Mouse (Mus musculus): ENCODE measurements at regions not wholly inside any gene's neighbourhood (a gene's known extent, or its start where the extent isn't known, plus 50 kb on each side); places are given as distances from the start of the nearest gene placed in this dataset.

DNA sequence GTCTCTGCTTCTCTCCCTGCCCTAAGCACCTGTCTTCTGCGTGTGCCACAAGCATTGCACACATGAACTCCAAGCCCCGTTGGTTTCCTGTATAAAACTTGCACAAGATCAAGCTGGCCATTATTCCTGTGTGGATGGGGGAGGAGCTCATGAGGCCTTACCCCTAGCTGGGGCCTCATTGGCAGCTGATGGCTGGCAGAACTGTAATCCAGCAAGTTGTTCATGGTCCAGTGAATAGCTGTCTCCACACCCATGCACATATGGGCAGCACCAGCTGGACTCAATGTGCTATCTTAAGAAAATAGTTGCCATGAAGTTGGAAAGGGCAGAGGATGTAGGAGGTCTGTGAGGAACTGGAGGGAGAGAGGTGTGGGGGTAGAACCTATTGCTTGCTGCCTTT lies 288.3 kb upstream of the Igfbp3 start:
- H3K9me3 ChIP-seq (replicated peaks; ENCODE audit: control insufficient read depth, low read length, poor library complexity, severe bottlenecking), result no peaks in the 10 kb centered on the region
- WGBS, result 61% methylated on average over 2 of the region's 2 CpGs
- no peak overlapping the region for H3K9ac ChIP-seq (ENCODE audit: low read depth, low read length)
- H3K4me2 ChIP-seq (ENCODE audit: low read length), result no peak overlapping the region
- no peaks in the 10 kb centered on the region for H3K27me3 ChIP-seq (ENCODE audit: control insufficient read depth, insufficient read depth, low read depth, low read length)
- no peaks in the 10 kb centered on the region for H3K36me3 ChIP-seq (ENCODE audit: control insufficient read depth, insufficient read depth, low read length)
- H3K4me3 ChIP-seq (ENCODE audit: low read depth, low read length), result no peak overlapping the region
- no peak for ATAC-seq
- no peak overlapping the region for H3K27ac ChIP-seq (ENCODE audit: low read length)
- no peaks in the 10 kb centered on the region for H3K4me1 ChIP-seq (ENCODE audit: control insufficient read depth, insufficient read depth, low read length)

DNA sequence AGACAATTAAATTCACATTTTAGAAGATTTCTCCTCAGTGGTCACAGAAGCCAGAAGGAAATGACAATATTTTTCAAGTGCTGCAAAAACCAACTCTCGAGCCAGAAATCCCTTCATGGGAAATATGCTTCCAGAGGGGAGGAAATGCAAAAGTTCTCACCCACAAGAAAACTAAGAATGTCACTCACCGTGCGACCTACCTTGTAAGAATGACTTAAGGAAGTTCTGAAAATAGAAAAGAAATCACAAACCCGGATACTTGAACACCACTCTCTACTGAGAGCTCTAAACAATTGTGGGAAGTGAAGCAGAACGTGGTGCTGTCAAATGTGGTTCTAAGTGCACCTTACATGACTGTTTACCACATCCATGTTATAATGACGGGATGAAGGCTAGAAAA lies 284.1 kb upstream of the Igfbp3 start:
- no peak overlapping the region for H3K4me3 ChIP-seq (ENCODE audit: low read depth, low read length)
- 81% methylated on average over 6 of the region's 6 CpGs for WGBS

DNA sequence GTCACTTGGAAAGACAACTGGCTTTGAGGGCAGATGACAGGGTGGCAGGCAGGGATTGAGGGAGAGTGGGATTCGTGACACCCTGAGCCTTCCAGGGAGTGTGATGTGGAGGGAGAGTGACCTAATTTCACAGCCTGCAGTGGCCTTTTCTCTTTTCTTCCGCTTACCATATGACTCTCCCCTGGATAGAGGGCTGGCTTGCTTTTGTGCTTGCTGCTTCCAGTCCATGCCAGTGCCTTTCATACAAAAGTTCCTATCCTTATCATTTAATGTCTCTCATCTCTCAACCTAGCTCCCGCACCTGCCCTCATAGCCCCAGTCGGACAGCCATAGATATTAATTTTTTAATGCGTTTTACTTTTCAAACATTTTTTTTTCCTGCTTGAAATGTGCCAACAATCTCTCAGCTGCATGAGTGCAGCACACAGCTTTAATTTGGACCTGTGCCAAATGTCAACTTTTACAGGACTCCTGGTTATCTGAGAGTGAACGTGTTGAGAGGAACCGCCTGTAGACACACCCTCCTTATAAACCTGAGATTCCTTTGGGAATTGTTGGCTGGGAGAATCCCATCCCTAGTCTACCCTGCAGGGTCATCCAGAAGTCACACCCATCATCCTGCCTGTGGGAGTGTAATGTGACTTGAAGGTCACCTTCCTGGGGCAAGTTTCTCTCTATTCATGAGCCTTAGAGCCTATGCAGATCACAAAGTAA lies 260.3 kb upstream of the Igfbp3 start:
- Histone ChIP-seq H3K4me2 (ENCODE audit: low read length) (no peak overlapping the region), H3K36me3 (ENCODE audit: control insufficient read depth, insufficient read depth, low read length) (no peaks in the 10 kb centered on the region), H3K9ac (ENCODE audit: low read depth, low read length) (no peak overlapping the region), H3K4me1 (ENCODE audit: control insufficient read depth, insufficient read depth, low read length) (no peaks in the 10 kb centered on the region), H3K27ac (ENCODE audit: low read length) (no peak overlapping the region), H3K27me3 (ENCODE audit: control insufficient read depth, insufficient read depth, low read depth, low read length) (no peaks in the 10 kb centered on the region), H3K4me3 (ENCODE audit: low read depth, low read length) (no peak overlapping the region), H3K9me3 (replicated peaks; ENCODE audit: control insufficient read depth, low read length, poor library complexity, severe bottlenecking) (no peaks in the 10 kb centered on the region)
- ATAC-seq, result no peak
- WGBS, result 90% methylated on average over 7 of the region's 7 CpGs

More for the DNA sequence above, 284.1 kb upstream of the Igfbp3 start:
- Histone ChIP-seq H3K4me1 (ENCODE audit: control insufficient read depth, insufficient read depth, low read length) (no peaks in the 10 kb centered on the region), H3K9ac (ENCODE audit: low read depth, low read length) (no peak overlapping the region), H3K36me3 (ENCODE audit: control insufficient read depth, insufficient read depth, low read length) (no peaks in the 10 kb centered on the region), H3K27ac (ENCODE audit: low read length) (no peak overlapping the region), H3K4me2 (ENCODE audit: low read length) (no peak overlapping the region), H3K27me3 (ENCODE audit: control insufficient read depth, insufficient read depth, low read depth, low read length) (no peaks in the 10 kb centered on the region), H3K9me3 (replicated peaks; ENCODE audit: control insufficient read depth, low read length, poor library complexity, severe bottlenecking) (no peaks in the 10 kb centered on the region)
- ATAC-seq, result no peak

GRCm38 (mm10) chr11:7465522-7465921 lies 251.8 kb upstream of the Igfbp3 start:
- no peak overlapping the region for H3K27ac ChIP-seq (ENCODE audit: low read length)
- no peak for ATAC-seq
- H3K9ac ChIP-seq (ENCODE audit: low read depth, low read length), result no peak overlapping the region
- no peaks in the 10 kb centered on the region for H3K4me1 ChIP-seq (ENCODE audit: control insufficient read depth, insufficient read depth, low read length)
- 59% methylated on average over 1 of the region's 1 CpGs for WGBS
- H3K27me3 ChIP-seq (ENCODE audit: control insufficient read depth, insufficient read depth, low read depth, low read length), result no peaks in the 10 kb centered on the region
- H3K9me3 ChIP-seq (replicated peaks; ENCODE audit: control insufficient read depth, low read length, poor library complexity, severe bottlenecking), result no peaks in the 10 kb centered on the region
- no peaks in the 10 kb centered on the region for H3K36me3 ChIP-seq (ENCODE audit: control insufficient read depth, insufficient read depth, low read length)
- H3K4me3 ChIP-seq (ENCODE audit: low read depth, low read length), result no peak overlapping the region
- H3K4me2 ChIP-seq (ENCODE audit: low read length), result no peak overlapping the region

DNA sequence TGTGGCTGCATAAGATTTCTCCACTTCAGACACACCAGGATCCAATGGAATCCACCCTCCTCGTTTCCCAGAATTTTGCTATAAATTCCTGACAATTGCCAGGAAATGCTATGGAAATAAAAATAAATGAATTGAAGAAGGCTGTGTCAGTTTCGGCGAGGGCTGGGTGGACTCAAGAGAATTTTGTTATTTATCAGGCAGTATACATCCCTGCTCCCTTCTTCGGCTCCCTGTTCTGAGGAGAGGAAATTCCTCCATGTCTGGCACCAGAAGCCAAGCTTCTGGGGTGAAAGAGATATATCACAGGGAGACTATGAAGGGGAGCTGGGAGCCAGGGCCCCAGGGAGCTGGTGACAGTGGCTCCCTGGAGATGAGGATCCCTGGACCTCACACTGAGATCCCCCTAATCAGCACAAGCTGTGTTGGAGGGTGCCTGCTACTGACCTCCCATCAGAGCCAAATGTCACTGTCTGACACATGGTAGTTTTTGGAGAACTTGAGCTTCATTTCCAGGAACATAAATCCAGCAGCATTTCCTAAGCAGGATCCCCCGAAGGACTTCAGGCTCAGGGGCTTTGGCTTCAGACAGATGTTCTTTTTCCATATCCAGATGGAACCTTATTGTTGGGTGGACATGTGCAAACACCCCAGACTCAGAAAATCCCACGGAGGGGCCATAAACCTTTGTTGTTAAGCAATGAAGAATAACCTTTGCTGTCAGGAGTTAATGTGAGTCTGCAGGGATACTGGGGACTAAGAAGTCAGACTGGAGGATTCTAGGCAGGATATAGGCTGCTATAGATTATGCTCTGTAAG lies 248.4 kb upstream of the Igfbp3 start:
- Histone ChIP-seq H3K9me3 (replicated peaks; ENCODE audit: control insufficient read depth, low read length, poor library complexity, severe bottlenecking) (no peaks in the 10 kb centered on the region), H3K27me3 (ENCODE audit: control insufficient read depth, insufficient read depth, low read depth, low read length) (no peaks in the 10 kb centered on the region), H3K4me2 (ENCODE audit: low read length) (no peak overlapping the region), H3K4me1 (ENCODE audit: control insufficient read depth, insufficient read depth, low read length) (no peaks in the 10 kb centered on the region), H3K27ac (ENCODE audit: low read length) (no peak overlapping the region), H3K36me3 (ENCODE audit: control insufficient read depth, insufficient read depth, low read length) (no peaks in the 10 kb centered on the region), H3K9ac (ENCODE audit: low read depth, low read length) (no peak overlapping the region), H3K4me3 (ENCODE audit: low read depth, low read length) (no peak overlapping the region)
- 81% methylated on average over 6 of the region's 6 CpGs for WGBS
- ATAC-seq, result no peak

DNA sequence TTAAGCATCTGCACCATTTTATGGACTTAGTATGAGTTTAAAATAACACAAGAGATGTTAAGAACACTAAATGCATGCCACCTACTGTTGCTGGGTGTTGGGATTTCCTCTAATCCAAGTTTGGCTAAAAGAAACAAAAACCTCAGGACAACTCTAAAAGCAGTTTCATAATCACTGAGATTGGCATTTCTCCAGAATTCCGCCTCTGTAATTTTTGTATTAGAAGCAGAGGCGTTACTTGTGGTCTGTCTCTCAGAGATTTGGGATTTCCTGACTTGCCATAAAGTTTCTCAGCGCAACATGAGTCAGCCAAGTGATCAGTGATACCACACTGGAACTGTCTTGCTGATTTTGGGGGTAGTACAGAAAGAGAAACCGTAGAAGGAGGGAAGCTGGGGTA lies 238.0 kb upstream of the Igfbp3 start:
- no peak overlapping the region for H3K27ac ChIP-seq (ENCODE audit: low read length)
- H3K4me2 ChIP-seq (ENCODE audit: low read length), result no peak overlapping the region
- no peak overlapping the region for H3K4me3 ChIP-seq (ENCODE audit: low read depth, low read length)
- no peaks in the 10 kb centered on the region for H3K27me3 ChIP-seq (ENCODE audit: control insufficient read depth, insufficient read depth, low read depth, low read length)
- 86% methylated on average over 4 of the region's 4 CpGs for WGBS
- no peaks in the 10 kb centered on the region for H3K9me3 ChIP-seq (replicated peaks; ENCODE audit: control insufficient read depth, low read length, poor library complexity, severe bottlenecking)
- no peak for ATAC-seq
- no peaks in the 10 kb centered on the region for H3K4me1 ChIP-seq (ENCODE audit: control insufficient read depth, insufficient read depth, low read length)
- H3K9ac ChIP-seq (ENCODE audit: low read depth, low read length), result no peak overlapping the region
- no peaks in the 10 kb centered on the region for H3K36me3 ChIP-seq (ENCODE audit: control insufficient read depth, insufficient read depth, low read length)

- no peak overlapping the region for H3K4me3 ChIP-seq (ENCODE audit: low read depth, low read length)
- no peaks in the 10 kb centered on the region for H3K9me3 ChIP-seq (replicated peaks; ENCODE audit: control insufficient read depth, low read length, poor library complexity, severe bottlenecking)
- ATAC-seq, result no peak
- no peak overlapping the region for H3K27ac ChIP-seq (ENCODE audit: low read length)
- H3K36me3 ChIP-seq (ENCODE audit: control insufficient read depth, insufficient read depth, low read length), result no peaks in the 10 kb centered on the region
- no peaks in the 10 kb centered on the region for H3K4me1 ChIP-seq (ENCODE audit: control insufficient read depth, insufficient read depth, low read length)
- no peak overlapping the region for H3K9ac ChIP-seq (ENCODE audit: low read depth, low read length)
- H3K27me3 ChIP-seq (ENCODE audit: control insufficient read depth, insufficient read depth, low read depth, low read length), result no peaks in the 10 kb centered on the region
- H3K4me2 ChIP-seq (ENCODE audit: low read length), result no peak overlapping the region
- 95% methylated on average over 8 of the region's 8 CpGs for WGBS
Observed at GRCm38 (mm10) chr11:7444494-7444893, 230.8 kb upstream of the Igfbp3 start.

GRCm38 (mm10) chr11:7439276-7439675 lies 225.6 kb upstream of the Igfbp3 start:
- no peak overlapping the region for H3K9ac ChIP-seq (ENCODE audit: low read depth, low read length)
- no peaks in the 10 kb centered on the region for H3K36me3 ChIP-seq (ENCODE audit: control insufficient read depth, insufficient read depth, low read length)
- no peaks in the 10 kb centered on the region for H3K9me3 ChIP-seq (replicated peaks; ENCODE audit: control insufficient read depth, low read length, poor library complexity, severe bottlenecking)
- no peaks in the 10 kb centered on the region for H3K4me1 ChIP-seq (ENCODE audit: control insufficient read depth, insufficient read depth, low read length)
- ATAC-seq, result no peak
- no peak overlapping the region for H3K27ac ChIP-seq (ENCODE audit: low read length)
- 90% methylated on average over 3 of the region's 3 CpGs for WGBS
- no peak overlapping the region for H3K4me3 ChIP-seq (ENCODE audit: low read depth, low read length)
- no peaks in the 10 kb centered on the region for H3K27me3 ChIP-seq (ENCODE audit: control insufficient read depth, insufficient read depth, low read depth, low read length)
- H3K4me2 ChIP-seq (ENCODE audit: low read length), result no peak overlapping the region

DNA sequence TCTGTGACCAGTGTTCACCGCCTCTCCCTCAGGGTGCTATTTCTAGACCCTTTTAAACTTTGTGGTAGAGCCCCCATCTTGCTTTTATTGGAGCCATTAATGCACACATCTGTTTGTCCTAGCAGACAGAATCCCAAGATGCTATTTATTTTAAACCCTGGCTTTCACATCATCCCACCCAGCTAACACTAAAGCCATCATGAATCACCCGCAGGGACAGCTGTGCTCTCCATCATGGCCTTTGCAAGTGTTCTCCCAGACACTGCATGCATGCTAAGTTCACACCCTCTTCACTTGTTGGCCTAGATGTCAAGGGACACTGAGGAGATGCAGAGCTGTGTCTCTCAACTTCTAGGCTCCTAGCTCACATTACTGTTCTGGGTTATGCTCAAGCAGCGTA lies 220.9 kb upstream of the Igfbp3 start:
- no peak for ATAC-seq
- H3K36me3 ChIP-seq (ENCODE audit: control insufficient read depth, insufficient read depth, low read length), result no peaks in the 10 kb centered on the region
- 96% methylated on average over 3 of the region's 3 CpGs for WGBS
- H3K4me1 ChIP-seq (ENCODE audit: control insufficient read depth, insufficient read depth, low read length), result no peaks in the 10 kb centered on the region
- H3K4me2 ChIP-seq (ENCODE audit: low read length), result no peak overlapping the region
- no peaks in the 10 kb centered on the region for H3K27me3 ChIP-seq (ENCODE audit: control insufficient read depth, insufficient read depth, low read depth, low read length)
- H3K27ac ChIP-seq (ENCODE audit: low read length), result no peak overlapping the region
- H3K4me3 ChIP-seq (ENCODE audit: low read depth, low read length), result no peak overlapping the region
- no peak overlapping the region for H3K9ac ChIP-seq (ENCODE audit: low read depth, low read length)
- H3K9me3 ChIP-seq (replicated peaks; ENCODE audit: control insufficient read depth, low read length, poor library complexity, severe bottlenecking), result no peaks in the 10 kb centered on the region

Measured in midbrain, embryonic 16.5 days (tissue).